Mouse (Mus musculus): ENCODE results near the gene Olfr218.
"Not testable (repeated sequence)": the region's sequence is repeated elsewhere in the genome, so short reads cannot be mapped to it uniquely, and the experiment has no call there.

The Olfr218 gene

DNA sequence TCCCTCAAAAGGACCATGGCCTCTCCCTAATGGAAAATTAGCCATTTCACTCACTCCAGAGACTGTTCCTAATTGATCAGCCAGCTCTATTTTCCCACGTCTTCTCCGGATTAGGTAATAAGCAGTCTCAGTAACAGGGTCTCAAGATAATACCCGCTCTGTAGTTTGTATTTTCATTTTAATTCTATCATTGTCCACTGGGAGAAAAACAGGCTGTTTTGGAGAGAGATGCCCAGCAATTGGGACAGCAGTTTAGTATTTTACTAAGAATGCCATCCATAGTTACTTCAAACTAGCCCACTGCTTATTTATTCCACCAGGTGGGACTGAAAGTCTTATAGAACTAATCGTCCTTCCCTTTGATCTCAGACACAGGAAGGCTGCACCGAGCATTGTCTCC lies at the start of gene Olfr218:
TSS of gene Olfr218 (plus strand) at position 301 of the 400 bp plus-strand sequence.
- DNase-seq (ENCODE audit: low spot score in 2 of 2) = no peak

- DNase-seq (ENCODE audit: low spot score in 2 of 2) = no peak
Measured at GRCm38 (mm10) chr1:173174154-173174842, 23.3 kb upstream of the Olfr218 start.

DNA sequence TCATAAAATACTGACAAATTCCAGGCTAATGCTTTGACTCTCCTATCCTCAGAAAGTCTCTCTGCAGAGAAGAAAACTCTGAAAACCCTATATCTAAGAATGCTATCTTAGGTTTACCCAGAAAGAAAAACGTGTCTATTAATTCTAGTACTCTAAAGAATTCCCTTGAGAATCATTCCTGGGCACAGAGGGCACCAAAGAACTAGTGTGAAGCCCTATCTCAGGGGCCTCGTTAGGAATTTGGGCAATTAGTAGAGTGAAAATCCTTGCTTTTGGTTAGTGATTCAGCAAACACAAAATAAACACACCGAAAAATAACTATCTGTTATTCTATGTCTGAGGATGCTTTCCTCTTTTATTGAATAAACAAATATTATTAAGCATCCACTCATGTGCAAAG lies 7.1 kb upstream of the Olfr218 start, which contains the start of gene Olfr1406:
TSS of gene Olfr1406 (minus strand) at position 101 of the 400 bp plus-strand sequence.
- no peak for DNase-seq (ENCODE audit: low spot score in 2 of 2)

- DNase-seq (ENCODE audit: low spot score in 2 of 2) = no peak
Measured at GRCm38 (mm10) chr1:173192059-173192458, 5.5 kb upstream of the Olfr218 start.

DNA sequence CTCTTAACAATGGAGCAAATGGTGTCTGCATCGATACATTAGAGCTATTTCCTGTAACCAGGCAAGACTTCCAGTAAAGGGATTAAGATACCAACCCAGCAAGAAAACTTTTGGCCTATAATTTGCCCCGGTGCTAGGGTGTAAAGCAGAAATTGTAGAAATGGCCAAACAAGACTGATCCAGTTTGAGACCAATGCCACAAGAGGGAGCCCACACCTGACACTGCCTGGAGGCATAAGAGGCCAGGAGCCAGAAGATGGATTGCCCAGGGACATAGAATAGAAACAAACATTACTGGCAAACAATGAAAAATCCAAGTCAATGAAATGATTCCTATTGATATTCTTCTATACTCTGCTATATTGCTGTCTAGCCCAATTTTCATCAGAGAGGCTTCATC lies 1.2 kb upstream of the Olfr218 start:
- no peak for DNase-seq (ENCODE audit: low spot score in 2 of 2)

DNA sequence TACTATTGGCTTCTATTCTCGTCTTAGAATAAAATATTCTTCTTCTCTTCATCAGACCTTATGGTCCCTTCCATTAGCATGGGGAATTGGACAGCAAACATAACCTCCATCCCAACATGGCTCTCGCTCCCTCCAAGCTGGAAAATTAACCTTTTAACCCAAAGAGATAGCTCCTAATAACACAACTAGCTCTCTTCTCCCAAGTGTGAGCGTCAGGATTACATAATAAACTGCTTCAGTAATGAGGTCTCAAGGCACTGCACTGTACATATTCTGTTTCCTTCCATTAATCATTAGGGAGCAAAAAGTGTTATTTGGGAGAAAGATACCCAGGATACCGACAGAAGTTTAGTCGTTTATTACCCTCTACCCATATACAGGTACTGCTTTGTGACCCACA lies 14.5 kb downstream of the Olfr218 start, which contains the start of gene Olfr1404:
TSS of gene Olfr1404 (plus strand) at position 301 of the 400 bp plus-strand sequence.
- no peak for DNase-seq (ENCODE audit: low spot score in 2 of 2)

DNA sequence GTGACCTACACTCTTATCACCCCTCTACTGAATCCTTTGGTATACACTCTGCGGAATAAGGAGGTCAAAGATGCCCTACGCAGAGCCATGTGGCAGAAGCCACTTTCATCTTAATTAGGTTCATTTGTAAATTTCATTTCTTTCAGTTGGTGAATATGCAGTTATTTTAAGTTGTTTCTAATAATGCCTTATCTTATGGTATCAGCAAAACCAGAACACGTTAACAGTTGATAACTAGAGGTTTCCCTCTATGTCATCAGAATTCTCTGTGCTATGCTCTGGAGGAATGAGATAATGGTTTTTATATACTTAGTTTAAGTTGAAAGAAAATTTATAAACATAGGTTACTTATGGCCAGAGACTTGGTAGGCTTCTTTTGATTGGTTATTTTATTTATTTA lies 18.9 kb downstream of the Olfr218 start:
- no peak for DNase-seq (ENCODE audit: low spot score in 2 of 2)

DNA sequence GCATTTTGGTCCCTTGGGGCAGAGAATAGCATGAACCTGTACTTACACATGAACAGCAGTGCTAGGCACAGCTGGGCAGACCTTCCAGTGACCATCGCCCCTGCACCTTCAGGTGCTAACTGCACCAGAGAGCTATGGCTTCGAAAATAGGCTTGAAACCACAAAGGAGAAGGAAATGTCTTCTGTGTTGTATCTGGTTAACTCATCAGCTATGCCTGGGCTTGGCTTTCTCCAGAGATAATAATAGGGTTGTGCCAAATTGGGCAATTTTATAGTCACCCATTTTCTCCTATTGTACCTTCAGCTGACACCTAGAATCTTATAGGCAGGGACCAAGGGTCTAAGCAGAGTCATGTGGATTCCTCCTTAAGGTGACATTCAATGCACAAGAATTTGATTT lies 29.5 kb downstream of the Olfr218 start, which contains the start of gene Fcer1a:
TSS of gene Fcer1a (minus strand) at position 134 of the 400 bp plus-strand sequence.
- DNase-seq (ENCODE audit: low spot score in 2 of 2) = no peak

GRCm38 (mm10) chr1:173237004-173237403 lies 39.4 kb downstream of the Olfr218 start:
- not testable (repeated sequence) for DNase-seq (ENCODE audit: low spot score in 2 of 2)

- DNase-seq (ENCODE audit: low spot score in 2 of 2) = no peak
Measured at GRCm38 (mm10) chr1:173249888-173250287, 52.3 kb downstream of the Olfr218 start.

Data from heart, adult 9 months (tissue).